Mouse (Mus musculus) adipocyte (in vitro differentiated cells): ENCODE data around the gene Gm49661.

Experiments used
- DNase-seq: peaks from one replicate; pipeline ENCODE4 v3.0.0-alpha.2; 2016; ENCODE audit warnings: low spot score

Gm49661 gene

GRCm38 (mm10) chr8:84967532-84968304, 1.5 kb downstream of the Gm49661 start:
- DNase-seq, result no peak

- DNase-seq, result no peak
Observed at GRCm38 (mm10) chr8:84966603-84967002, 2.6 kb downstream of the Gm49661 start.

- DNase-seq, result peak; percentile 97
Observed at GRCm38 (mm10) chr8:84965731-84966291, 3.4 kb downstream of the Gm49661 start.

- no peak for DNase-seq
Observed at GRCm38 (mm10) chr8:84963952-84964351, 5.3 kb downstream of the Gm49661 start.

GRCm38 (mm10) chr8:84959811-84960210, 9.4 kb downstream of the Gm49661 start:
- peak; percentile 96 for DNase-seq

GRCm38 (mm10) chr8:84956768-84957167, 12.5 kb downstream of the Gm49661 start:
- DNase-seq, result peak; percentile 78

- DNase-seq, result no peak
Observed at GRCm38 (mm10) chr8:84952612-84953255, 16.5 kb downstream of the Gm49661 start.

GRCm38 (mm10) chr8:84949753-84950152, 19.5 kb downstream of the Gm49661 start:
- no peak for DNase-seq

- DNase-seq, result peak; percentile 74
Observed at GRCm38 (mm10) chr8:84947241-84947545, 22.0 kb downstream of the Gm49661 start.

- no peak for DNase-seq
Observed at GRCm38 (mm10) chr8:84946528-84947240, 22.5 kb downstream of the Gm49661 start, which contains the start of gene Rtbdn. Gene Rtbdn, plus strand, starts transcription at chr8:84946991.

- no peak for DNase-seq
Observed at GRCm38 (mm10) chr8:84945633-84946527, 23.4 kb downstream of the Gm49661 start.

- DNase-seq, result no peak
Observed at GRCm38 (mm10) chr8:84945235-84945632, 24.0 kb downstream of the Gm49661 start.

GRCm38 (mm10) chr8:84944478-84945160, 24.6 kb downstream of the Gm49661 start:
- DNase-seq, result no peak

- DNase-seq, result no peak
Observed at GRCm38 (mm10) chr8:84943699-84944098, 25.5 kb downstream of the Gm49661 start.

- DNase-seq, result no peak
Observed at GRCm38 (mm10) chr8:84937620-84938485, 31.4 kb downstream of the Gm49661 start.

GRCm38 (mm10) chr8:84936962-84937546, 32.2 kb downstream of the Gm49661 start, which contains the start of gene Mast1:
Gene Mast1, minus strand, starts transcription at chr8:84937359.
- no peak for DNase-seq

GRCm38 (mm10) chr8:84936041-84936961, 32.9 kb downstream of the Gm49661 start:
- DNase-seq, result no peak

- DNase-seq, result no peak
Observed at GRCm38 (mm10) chr8:84935489-84935888, 33.7 kb downstream of the Gm49661 start.
